Mouse (Mus musculus) layer of hippocampus, postnatal 10 days (tissue): ENCODE results near the gene Rdh5. TPM values are rescaled to one million over a fixed set of nuclear protein-coding genes. Genes with fewer than 3 reads are reported as not detected.

ENCODE experiments used
- DNase-seq, 2 experiments: peaks; one replicate each; pipeline ENCODE4 v3.0.0; 2021; ENCODE audit warnings: low spot score in 2 of 2
- total RNA-seq, 2 experiments: library from RNA; stranded (reverse); gene quantifications; 2 replicates each; pipeline ENCODE4 v1.2.3; 2021

Rdh5 gene
- total RNA-seq, 2 experiments from 2014 or later, result 5.6 to 6.7 TPM

DNA sequence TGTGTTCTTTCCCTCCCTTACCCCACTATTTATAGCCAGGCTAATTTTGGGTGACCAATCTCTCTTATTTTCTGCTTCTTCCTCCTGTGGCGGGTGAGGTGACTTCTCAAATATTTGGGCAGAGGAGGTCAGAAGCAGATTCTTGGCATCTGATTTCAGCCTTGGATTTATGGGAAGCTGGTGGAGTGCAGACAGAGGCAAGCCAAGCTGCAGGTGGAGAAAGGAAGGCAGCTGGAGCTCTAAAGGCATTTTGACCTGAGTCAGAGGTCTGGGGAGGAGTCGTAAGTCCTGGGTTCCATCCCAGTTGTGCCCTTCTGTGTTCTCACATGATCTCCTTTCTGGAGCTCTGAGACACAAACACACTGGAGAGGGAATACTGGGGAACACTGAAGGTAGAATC lies 8.8 kb upstream of the Rdh5 start:
- DNase-seq, result no peak

DNA sequence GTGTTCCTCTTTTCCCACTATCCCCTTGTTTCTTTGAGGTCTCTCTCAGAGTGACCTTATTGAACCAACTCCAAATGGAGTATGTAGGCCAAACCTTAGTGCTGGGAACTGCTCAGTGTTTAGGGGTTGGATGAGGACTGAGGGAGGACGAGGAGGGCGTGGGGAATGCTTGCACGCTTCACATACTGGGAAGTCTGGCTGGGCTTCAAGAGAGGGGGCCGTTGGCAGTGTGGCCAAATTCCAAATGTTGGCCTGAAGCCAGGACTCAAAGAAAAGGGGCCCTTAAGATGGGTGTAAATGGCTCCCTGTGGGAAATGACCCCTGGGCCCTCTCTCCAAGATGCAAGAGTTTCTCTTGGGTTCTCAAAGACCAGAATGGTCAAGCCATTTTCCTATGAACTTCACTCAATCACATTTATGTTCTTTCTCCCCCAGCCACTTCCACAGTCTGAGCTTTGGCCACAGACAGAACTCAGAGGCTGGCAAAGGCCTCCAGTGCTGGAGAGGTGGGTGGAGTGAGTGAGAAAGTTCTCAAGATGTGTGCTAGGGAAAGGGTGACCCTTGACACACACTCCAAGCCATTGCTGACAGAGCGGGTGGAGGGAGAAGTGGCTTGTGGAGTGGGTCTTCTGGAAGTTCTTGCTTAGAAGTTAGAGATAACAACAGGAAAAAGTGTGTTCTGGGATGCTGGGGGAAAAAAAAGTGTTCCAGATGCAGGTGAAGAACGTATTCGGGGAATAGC lies 7.1 kb upstream of the Rdh5 start:
- DNase-seq, result peak in 1 of 2 experiments; percentile 42

DNA sequence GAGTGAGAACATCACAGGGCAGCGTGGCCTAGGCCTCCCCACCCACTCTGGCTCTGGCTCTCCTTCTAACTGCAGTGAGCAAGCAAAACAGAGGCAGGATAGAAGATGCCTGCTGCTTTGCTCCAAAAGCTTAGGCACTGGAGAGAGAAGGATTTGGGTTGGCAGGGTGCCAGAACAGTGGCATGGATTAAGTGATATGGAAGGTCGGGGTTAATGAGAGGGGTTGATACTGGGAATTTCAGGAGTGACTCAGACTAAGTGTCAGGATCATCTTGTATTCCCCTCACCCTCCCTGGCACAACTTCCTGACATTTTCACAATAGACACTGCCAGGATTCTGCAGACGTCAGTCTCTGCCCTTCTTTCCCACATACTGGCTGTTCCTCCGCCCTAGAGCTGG lies 5.7 kb upstream of the Rdh5 start:
- DNase-seq, result peak in 1 of 2 experiments; percentile 39

DNA sequence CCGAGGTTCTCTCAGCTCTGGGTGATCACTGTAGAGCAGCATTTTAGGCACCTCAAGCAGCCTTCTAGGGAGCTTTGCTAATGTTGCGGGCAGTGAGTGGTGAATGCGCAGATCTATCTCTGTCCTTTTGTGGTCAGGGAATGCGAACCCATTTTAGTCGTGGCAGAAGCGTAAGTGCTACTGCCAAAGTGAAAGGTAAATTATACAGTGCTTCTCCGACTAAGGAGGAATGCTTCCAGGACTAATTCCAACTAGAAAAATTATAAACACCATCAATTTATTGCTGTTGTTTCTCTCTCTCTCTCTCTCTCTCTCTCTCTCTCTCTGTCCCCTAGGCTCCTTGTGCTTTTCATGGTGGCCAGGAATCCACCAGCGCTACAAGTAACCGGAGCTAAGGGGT lies 1.2 kb upstream of the Rdh5 start, which contains the start of gene Bloc1s1:
Bloc1s1 (minus strand) TSS at position 101 of the 400 bp plus-strand sequence.
- no peak for DNase-seq

DNA sequence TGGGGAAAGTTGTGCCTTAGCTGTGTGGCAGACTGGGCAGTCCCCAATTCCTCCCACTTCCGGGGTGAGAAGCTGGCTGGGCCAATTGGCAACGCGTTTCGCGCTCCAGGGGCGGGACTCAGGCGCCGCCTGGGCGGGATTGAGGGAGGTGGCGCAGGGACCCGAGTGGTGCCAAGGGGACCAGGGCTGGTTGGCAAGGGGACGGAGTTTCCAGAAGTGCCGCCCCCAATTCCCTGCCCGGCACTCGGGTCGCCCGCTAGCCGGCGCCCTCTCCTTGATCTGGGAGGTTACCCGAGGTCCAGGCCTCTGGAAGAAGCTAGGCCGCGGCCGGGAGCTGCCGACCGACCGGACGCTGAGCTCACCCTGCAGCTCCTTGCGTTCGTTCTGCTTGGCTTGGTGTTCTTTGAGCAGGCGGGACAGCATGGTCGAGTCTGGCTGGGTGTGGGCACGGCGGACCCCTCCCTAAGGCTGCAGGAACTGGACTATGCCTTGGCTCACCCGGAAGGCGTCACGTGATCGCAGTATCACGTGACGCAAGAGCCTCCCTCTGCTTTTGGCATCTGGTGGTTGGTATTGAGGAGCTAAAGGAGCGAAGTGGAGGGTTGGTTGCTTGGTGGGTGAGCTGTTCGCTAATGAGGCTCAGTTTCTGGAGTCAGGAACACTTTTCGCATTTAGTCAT lies 464 bp upstream of the Rdh5 start:
- DNase-seq, result peak; percentile 95 to 97

DNA sequence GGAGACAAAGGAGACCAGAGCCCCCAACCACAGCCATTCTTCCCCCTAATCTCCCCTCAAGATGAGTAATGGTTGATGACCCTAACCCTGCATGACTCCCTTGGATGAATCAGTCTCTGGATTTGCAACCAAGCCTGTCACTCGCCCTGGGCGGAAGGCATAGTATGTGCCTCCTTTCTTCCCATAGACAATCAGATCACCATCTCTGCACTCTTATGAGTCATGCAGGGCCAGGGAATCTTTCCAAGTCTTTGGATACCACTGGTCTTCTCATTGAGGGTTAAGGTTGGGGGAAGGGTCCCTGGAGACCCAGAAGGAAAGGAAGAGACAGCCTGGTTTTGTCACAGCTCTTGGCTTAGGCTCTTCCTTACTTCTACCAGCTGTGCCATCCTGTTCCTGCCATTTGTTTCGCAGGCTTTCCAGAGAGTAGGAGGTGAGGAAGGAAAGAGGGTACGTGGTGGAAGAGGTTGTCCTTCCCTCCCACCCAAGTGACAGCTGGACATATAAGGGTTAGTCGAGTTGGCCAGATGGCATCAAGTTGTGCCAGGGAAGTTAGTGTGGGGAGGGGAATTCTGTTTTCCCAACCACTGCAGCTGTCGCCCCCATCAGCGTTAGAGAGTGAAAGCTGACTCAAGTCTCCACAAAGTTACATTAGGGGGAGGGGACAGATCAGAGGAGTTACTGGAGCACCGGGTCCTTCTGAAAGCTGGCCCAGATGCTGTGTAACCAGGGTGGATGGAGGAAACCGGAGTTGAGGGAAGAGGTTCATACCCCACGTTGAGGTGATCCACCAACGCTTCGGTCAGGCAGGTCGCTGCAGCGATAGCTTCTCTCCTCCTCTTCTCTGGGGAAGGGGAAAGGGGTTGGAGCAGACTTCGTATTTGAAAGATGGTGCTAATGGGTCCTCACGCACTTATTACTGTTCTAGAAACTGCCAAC lies 536 bp downstream of the Rdh5 start:
- DNase-seq, result peak in 1 of 2 experiments; percentile 40

DNA sequence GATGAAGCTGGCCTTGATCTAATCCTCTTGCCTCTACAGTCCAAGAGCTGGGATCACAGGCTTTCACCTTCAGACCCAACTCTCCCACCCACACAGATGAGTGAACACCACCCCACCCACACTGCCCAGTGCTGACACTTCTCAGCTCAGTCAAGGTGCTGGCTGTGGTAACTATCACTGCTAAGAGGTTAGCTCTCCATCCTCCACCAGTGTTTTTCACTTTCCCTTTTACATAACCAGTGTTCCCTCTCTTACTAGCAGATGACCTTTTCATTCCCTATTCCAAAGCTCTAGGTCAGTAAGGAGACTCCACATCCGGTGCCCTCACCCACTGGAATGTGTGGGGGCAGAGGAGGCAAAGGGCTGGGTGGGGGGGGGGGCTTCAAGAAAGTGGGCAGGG lies 1.4 kb downstream of the Rdh5 start:
- no peak for DNase-seq

DNA sequence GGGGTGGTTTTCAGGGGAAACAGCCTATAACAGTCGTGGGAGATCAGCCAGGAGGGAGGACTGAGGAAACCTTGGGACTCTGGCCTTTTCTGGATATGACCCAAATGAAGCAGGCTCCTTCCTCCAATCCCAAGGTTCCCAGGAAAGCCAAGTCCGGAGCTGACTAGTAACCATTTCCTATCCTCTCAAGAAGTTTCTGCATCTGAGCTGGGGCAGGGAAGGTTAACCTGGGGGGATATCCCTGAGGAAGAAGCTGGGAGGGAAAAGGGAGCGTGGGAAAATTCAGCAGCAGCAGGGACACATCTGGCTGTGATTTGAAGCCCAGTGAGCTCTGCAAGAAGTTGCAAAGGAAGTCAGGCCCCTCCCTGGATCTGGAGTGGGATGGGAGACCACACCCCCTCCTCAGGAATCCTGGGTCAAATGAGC lies 1.9 kb downstream of the Rdh5 start:
- DNase-seq, result no peak

DNA sequence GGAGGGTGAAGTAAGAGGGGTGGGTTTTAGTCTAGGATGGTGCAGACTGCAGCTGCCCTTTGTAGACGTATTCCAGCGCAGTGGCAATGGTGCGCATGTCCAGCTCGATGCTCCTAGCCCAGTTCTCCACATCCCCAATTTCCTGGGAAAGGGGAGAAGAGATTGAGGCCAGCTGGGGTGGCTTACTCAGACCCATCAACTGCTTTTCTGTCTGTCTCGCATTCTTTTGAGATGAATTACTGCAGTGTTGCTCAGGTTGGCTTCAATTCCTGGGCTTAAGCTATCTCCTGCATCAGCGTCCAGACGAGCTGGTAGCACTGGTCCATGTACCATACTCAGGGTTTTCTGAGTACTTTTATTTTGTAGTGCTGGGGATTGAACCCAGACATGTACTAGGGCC lies 2.7 kb downstream of the Rdh5 start:
- DNase-seq, result no peak

DNA sequence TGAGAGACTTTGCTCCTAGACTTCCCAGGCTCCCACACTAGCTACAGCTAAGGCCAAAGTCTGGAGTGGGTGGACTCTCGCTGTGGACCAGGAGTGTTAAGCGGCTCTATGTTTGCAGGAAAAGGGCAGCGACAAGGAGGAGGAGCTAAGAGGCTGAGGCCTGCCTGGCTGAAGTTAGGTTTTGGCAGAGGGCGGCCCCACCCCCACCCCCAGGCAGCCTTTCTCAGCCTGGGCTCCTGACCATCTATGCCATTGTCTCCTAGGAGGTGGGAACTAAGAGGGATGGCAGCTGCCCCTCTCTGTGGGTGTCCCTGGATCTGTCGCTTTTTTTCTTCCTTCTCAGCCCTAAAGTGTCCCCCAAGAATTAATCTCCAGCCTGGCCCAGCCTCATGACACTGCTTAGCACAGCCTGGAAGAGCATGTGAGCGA lies 3.5 kb downstream of the Rdh5 start:
- DNase-seq, result no peak

DNA sequence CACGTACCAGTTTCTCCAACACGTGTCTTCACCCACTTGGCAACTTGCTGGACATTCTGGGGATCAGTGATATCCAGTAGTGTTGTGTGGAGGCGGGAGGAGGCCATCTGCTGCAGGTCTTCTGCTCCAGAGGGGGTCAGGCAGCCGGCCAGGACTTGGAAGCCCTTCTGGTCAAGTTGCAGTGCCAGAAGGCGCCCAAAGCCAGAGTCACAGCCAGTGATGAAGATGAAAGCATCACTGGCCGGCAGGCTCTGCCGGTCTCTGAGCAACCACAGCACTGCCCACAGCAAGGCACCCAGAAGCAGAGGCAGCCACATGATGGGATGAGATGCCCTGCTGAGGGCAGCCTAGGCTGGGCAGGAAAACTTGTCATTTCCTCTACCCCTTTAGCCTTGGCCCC lies 4.4 kb downstream of the Rdh5 start:
- DNase-seq, result peak; percentile 66 to 73

DNA sequence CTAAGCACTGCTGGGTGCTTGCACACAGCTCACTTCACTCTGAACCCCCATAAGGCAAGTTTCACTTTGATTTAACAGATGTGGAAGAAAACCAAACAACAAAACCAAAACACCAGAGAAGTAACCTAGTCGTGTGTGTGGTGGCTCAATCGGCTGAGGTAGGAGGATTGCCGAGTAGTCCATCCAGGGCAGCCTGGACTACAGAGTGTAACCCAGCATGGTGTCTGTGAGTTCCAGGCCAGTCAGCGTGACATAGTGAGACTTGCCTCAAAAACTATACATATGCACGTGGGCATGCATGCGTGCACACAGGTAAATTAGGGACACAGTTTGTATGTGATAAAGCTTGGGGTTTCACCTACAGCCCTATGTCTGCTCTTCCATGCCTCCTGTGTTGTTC lies 5.3 kb downstream of the Rdh5 start:
- no peak for DNase-seq

DNA sequence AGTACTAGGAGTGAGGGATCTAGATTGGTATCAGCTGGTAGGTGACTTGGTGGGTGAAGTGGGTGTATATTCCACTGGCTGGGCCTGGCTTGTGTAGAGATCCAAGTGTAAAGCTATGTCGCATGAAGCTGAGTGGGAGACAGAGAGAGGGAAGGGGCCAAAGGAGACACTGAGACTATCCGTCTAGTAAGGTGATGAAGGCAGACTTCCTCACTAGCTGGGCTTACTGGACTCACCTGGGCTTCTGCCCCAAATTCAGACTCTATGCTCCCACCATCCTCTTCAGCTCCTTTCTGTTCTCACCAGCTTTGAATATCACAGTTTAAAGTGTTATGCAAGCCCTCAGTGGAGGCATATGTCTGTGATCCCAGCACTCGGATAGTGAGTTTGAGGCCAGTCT lies 6.0 kb downstream of the Rdh5 start:
- no peak for DNase-seq

DNA sequence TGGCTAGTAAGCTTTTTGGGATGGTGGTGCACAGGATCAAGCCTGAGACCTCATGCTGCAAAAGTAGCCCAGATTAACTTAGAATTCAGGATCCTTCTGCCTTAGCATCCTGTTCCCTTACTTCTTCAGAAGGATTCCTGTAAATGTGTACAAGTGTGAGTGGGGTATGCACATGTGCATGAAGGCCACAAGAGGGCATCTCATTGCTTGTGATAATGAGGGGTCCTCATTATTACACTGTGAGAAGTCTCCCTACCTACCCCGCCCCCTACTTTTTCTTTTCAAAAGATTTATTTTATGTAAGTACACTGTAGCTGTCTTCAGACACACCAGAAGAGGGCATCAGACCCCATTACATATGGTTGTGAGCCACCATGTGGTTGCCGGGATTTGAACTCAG lies 7.1 kb downstream of the Rdh5 start:
- DNase-seq, result no peak

DNA sequence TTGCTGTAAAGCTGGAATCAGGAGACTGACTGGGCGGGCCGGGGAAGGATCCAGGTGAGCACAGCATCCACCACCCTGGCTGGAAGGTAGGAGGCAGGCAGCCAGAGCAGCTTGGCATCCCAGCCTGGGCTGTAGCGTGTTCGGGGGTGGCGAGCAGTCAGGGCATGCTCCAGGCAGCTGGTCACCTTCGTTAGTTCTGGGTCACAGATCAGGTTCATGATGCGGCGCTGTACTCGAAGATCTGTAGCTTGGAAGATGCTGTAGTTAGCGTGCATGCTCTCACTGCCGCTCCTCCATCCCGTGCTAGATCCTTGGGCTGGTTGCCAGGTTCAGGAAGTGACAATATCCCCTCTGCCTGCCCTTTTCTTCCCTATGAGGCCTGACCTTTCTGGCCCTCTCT lies 9.0 kb downstream of the Rdh5 start:
- DNase-seq, result no peak

DNA sequence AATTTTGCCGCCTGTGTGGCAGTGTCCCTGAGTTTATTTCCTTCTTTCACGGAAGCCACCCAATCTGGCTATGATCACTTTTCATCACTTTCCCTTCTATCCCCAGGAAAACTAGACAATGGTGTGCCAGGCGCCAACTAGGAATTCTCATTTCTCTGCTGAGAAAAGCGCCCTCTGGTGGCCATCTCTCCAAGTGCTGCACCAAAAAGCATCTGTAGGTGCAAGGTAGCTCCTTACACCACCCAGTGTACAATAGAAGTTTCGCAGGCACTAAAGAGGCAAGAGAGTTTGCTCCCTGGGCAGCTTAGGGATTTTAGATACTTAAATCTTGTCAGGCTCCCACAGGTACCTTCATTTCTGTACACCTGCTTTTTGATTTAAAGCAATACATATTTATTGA lies 9.5 kb downstream of the Rdh5 start:
- peak; percentile 92 to 94 for DNase-seq

DNA sequence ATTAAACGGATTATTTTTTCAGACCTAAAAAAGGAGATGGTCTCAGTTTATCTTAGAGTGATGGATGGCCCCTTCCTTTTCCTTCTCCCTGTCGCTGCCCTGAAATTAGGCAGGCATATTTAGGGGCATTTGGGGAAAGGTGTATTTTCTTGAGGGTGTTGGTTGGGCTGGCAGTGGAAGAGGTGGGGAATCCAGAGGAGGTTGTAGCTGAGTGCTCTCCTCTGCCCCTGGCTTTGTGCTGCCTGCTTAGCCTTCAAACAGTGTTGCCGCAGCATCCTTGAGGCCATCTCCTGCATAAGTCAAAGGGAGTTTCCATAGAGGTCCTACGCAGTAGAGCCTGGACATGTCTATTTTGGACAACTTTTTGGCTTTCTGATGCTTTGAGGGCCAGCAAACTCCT lies 9.9 kb downstream of the Rdh5 start:
- DNase-seq, result no peak

DNA sequence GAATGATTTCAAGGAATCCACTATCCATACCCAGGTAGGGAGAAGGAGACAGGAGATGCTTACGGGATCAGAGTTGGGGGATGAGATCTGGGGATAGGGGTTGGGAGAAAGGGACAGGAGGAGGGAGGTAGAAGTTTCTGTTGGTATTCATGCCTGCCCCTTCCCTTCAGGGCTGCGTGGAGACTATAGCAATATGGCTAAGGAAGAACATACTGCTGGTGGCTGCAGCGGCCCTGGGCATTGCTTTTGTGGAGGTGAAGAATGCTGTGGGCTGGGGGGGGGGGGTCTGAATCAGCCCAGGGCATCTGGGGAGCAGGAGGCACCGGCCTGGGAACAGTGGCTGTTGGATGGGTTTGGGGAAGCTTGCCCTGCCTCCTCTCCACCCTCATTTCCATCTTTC lies 10.4 kb downstream of the Rdh5 start:
- no peak for DNase-seq

DNA sequence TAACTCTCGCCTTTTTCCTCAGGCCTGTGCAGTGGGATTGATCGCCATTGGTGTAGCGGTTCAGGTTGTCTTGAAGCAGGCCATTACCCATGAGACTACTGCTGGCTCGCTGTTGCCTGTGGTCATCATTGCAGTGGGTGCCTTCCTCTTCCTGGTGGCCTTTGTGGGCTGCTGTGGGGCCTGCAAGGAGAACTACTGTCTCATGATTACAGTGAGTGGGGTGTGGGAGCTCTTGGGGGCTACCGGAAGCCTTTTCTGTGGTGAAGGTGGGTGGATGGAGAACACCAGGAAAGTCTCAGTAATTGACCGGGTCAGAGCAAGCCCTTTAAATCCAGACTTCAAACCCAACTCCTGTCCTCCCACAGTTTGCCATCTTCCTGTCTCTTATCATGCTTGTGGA lies 11.3 kb downstream of the Rdh5 start:
- no peak for DNase-seq

DNA sequence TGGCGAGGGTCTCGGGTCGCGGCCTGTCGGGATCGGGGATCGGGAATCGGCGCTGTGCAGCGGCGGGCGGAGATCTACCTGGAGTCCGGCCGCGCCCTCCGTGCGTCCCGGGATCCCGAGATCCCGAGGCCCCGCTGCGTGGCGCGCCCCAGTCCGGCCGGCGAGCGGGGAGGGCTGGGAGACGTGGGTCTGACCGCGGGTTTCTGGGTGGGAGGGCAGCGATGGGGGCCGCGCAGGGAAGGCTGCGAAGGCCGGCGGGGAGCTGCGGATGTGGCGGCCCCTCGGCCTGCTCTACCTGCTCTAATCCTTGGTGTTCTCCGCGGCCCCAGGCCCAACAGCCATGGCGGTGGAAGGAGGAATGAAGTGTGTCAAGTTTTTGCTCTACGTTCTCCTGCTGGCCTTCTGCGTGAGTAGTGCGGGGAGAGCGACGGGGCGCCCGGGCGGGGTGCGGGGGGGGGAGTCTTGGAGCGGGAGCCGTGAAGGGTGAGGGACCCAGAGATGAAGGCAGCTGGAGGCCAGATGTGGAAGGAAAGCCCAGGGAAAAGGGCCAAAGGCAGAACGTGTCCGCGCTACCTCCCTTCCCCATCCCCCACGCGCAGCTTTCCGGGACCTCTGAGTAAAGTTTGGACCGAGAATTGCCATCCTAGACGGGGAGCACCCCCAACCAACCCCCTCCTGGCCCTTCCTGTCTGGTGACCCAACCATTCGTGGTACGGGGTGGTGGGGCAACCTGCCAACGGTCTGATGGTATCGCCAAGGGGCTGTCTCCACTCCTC lies 12.4 kb downstream of the Rdh5 start:
- peak; percentile 66 to 77 for DNase-seq

DNA sequence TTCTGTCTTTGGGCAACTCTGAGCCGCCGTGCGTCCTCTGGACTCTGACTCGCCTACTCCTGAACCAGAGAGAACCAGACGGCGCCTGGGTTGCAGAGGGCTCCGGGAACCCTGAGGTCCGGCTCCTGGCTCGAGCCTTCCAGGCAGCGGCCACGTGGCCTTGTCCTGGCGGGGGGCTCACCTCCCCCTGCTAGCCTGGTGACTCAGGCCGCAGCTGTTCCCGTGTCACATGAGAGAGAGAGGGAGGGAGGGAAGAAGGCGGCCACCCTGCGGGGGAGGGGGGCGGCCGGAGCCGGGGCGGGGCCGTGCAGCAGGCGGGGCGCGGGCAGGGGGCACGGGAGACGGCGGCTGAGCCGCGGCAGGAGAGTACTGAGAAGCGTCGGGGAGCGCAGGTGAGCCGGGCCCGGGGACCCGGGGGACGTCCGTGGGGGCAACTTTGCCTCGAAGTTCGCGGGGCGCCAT lies 13.1 kb downstream of the Rdh5 start:
- DNase-seq, result peak; percentile 68 to 81
